Mouse (Mus musculus) adrenal gland, postnatal 14 days (tissue): ENCODE results near the gene Ubap1. TPM values are rescaled to one million over a fixed set of nuclear protein-coding genes. Genes with fewer than 3 reads are reported as not detected.

Experiments
- DNase-seq: peaks from one replicate; pipeline ENCODE4 v3.0.0; 2021; ENCODE audit warnings: mixed read lengths
- total RNA-seq: library from RNA; stranded (reverse); gene quantifications from 2 replicates; pipeline ENCODE4 v1.2.3, GENCODE M21; 2021

Gene Ubap1
- total RNA-seq, 1 experiment from 2014 or later: 38.5 TPM

DNA sequence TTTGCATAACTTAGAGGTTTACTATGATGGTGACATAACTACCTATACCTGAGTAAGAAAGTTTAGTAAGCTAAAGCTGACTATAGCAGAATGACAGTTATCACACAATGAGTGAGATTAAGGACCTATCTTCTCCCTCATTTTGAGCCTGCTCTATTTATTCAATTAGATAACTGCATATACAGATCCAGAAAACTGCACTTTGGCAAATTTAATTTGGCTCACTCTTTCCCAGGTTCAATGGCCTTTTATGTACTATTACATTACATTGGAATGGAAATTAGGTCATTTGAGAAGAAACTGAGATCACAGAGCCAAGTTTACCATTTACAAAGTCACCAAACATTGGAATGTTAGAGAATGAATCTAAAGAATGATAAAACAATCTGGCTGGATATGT is 68.2 kb downstream of the Ubap1 start:
- DNase-seq: no peak

- DNase-seq: no peak
Observed at GRCm38 (mm10) chr4:41438931-41439330, 90.1 kb downstream of the Ubap1 start.

Other genes starting within 250 kb of the Ubap1 start
- gene Nol6, start 224.5 kb upstream of the Ubap1 start, total RNA-seq: 45.2 and 49.5 TPM in 2 replicates
- 102 and 113 TPM in 2 replicates for gene Ube2r2, start 213.3 kb upstream of the Ubap1 start, total RNA-seq
- gene Ubap2, start 73.9 kb upstream of the Ubap1 start, total RNA-seq: 42.1 and 44.8 TPM in 2 replicates
- gene Dcaf12, start 34.1 kb upstream of the Ubap1 start, total RNA-seq: 53.7 and 57.3 TPM in 2 replicates
- 2.0 and 2.4 TPM in 2 replicates for gene Kif24, start 115.9 kb downstream of the Ubap1 start, total RNA-seq
- 27.6 and 27.9 TPM in 2 replicates for gene Nudt2, start 116.2 kb downstream of the Ubap1 start, total RNA-seq
- 8.9 and 10.7 TPM in 2 replicates for gene AI464131, start 154.1 kb downstream of the Ubap1 start, total RNA-seq
- 0.41 and 0.94 TPM in 2 replicates for gene 1110017D15Rik, start 168.3 kb downstream of the Ubap1 start, total RNA-seq
- gene Fam219a, start 220.5 kb downstream of the Ubap1 start, total RNA-seq: 18.1 and 18.2 TPM in 2 replicates
- 0.34 and 2.2 TPM in 2 replicates for gene Dnaic1, start 220.8 kb downstream of the Ubap1 start, total RNA-seq